Mouse (Mus musculus) megakaryocyte, embryonic 14.5 days (primary cell): ENCODE data around the gene Dusp22.

Experiments used
- FLI1 ChIP-seq: IDR thresholded peaks from 2 replicates; pipeline ENCODE4 v1.6.1; 2012; ENCODE audit warnings: low read length, inconsistent platforms, mixed read lengths
- GATA1 ChIP-seq: IDR thresholded peaks from 3 replicates; pipeline ENCODE4 v1.6.1; 2012; ENCODE audit warnings: mixed read lengths, low read length, inconsistent platforms, borderline replicate concordance

DNA sequence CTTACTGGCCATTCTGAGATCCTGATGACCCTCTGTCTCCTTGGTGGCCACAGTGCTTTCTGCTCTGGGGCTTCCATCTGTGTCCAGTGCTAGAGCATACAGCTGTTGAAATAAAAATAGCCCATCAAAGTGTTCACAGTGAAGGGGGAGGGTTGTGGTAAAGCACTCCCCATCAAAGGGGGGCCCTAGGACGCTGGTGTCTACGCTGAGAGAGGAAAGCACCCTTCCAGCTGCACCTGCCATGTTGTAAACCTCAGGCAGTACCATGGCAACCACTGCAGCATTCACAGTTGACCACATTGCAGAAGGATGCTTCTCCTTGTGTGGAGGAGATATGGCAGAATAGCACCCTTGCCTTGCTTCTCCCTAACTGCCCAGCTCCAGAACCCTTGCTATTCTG is 26.2 kb downstream of the Dusp22 start:
- no peak for TF ChIP-seq FLI1
- TF ChIP-seq GATA1 = no peak
